Mouse (Mus musculus) stomach, embryonic 16.5 days (tissue): ENCODE measurements at regions not wholly inside any gene's neighbourhood (a gene's known extent, or its start where the extent isn't known, plus 50 kb on each side); places are given as distances from the start of the nearest gene placed in this dataset.
"Not testable (repeated sequence)": the region's sequence is repeated elsewhere in the genome, so short reads cannot be mapped to it uniquely, and the experiment has no call there.

Experiments used
- ATAC-seq: fragments of 200-750 bp; cut with Nextera tagmentation; 2 replicates; pipeline ENCODE4 v1.8.0; 2017; ENCODE audit warnings: moderate number of reproducible peaks, moderate TSS enrichment; ENCODE audit not compliant: insufficient read depth, low FRiP score
- H3K27ac ChIP-seq: fragments of 300-500 bp; sonication (generic); 2 replicates; pipeline ENCODE4 v1.5.1; 2014; ENCODE audit warnings: low read length
- H3K27me3 ChIP-seq: fragments of 300-500 bp; sonication (generic); 2 replicates; pipeline ENCODE4 v1.6.1; 2014; ENCODE audit warnings: low read length, control low read depth, mixed read lengths; ENCODE audit not compliant: control insufficient read depth, insufficient read depth
- H3K36me3 ChIP-seq: fragments of 300-500 bp; sonication (generic); 2 replicates; pipeline ENCODE4 v1.6.1; 2014; ENCODE audit warnings: low read length; ENCODE audit not compliant: control insufficient read depth, insufficient read depth
- H3K4me1 ChIP-seq: fragments of 300-500 bp; sonication (generic); 2 replicates; pipeline ENCODE4 v1.6.1; 2014; ENCODE audit warnings: low read length, control low read depth, mixed read lengths; ENCODE audit not compliant: control insufficient read depth, insufficient read depth
- H3K4me2 ChIP-seq: fragments of 300-500 bp; sonication (generic); 2 replicates; pipeline ENCODE4 v1.6.1; 2014; ENCODE audit warnings: low read depth, low read length, mixed read lengths
- H3K4me3 ChIP-seq: fragments of 300-500 bp; sonication (generic); replicated peaks from 2 replicates; pipeline ENCODE4 v1.5.1; 2014; ENCODE audit warnings: mild to moderate bottlenecking, low read length
- H3K9ac ChIP-seq: fragments of 300-500 bp; sonication (generic); 2 replicates; pipeline ENCODE4 v1.6.1; 2014; ENCODE audit warnings: low read length
- H3K9me3 ChIP-seq: fragments of 300-500 bp; sonication (generic); replicated peaks from 2 replicates; pipeline ENCODE4 v1.6.1; 2016; ENCODE audit warnings: low read length, control low read depth; ENCODE audit not compliant: control insufficient read depth
- WGBS: fragments of 180-500 bp; shearing (Covaris S2); extraction: QIAGEN DNeasy Blood & Tissue Kit; methylation state at CpG from one replicate; pipeline ENCODE4 v1.1.7; 2014; 5-methylcytosine and 5-hydroxymethylcytosine counted together

- not testable (repeated sequence) for H3K4me3 ChIP-seq, H3K9ac ChIP-seq, H3K36me3 ChIP-seq, H3K27me3 ChIP-seq, ATAC-seq, H3K9me3 ChIP-seq, H3K4me1 ChIP-seq, H3K4me2 ChIP-seq, H3K27ac ChIP-seq
- 47% methylated on average over 12 of the region's 12 CpGs for WGBS
Observed at GRCm38 (mm10) chr6:3201507-3201906, 197.9 kb downstream of the Samd9l start.

GRCm38 (mm10) chr6:3201107-3201506, 198.3 kb downstream of the Samd9l start:
- WGBS = 62% methylated on average over 27 of the region's 33 CpGs
- no peak overlapping the region for H3K4me2 ChIP-seq
- ATAC-seq = no peak
- H3K9ac ChIP-seq = no peak overlapping the region
- no peaks in the 10 kb centered on the region for H3K27me3 ChIP-seq
- H3K9me3 ChIP-seq = no peaks in the 10 kb centered on the region
- H3K36me3 ChIP-seq = no peaks in the 10 kb centered on the region
- no peak overlapping the region for H3K4me3 ChIP-seq
- no peaks in the 10 kb centered on the region for H3K4me1 ChIP-seq
- H3K27ac ChIP-seq = no peak overlapping the region

- not testable (repeated sequence) for H3K4me3 ChIP-seq, H3K9me3 ChIP-seq, H3K27ac ChIP-seq, H3K4me1 ChIP-seq, ATAC-seq, H3K4me2 ChIP-seq, H3K9ac ChIP-seq, H3K27me3 ChIP-seq, H3K36me3 ChIP-seq
- 75% methylated on average over 18 of the region's 18 CpGs for WGBS
Observed at GRCm38 (mm10) chr6:3200586-3200985, 198.8 kb downstream of the Samd9l start.

GRCm38 (mm10) chr6:3192424-3192820, 206.9 kb downstream of the Samd9l start:
- H3K27me3 ChIP-seq, H3K27ac ChIP-seq, H3K9me3 ChIP-seq, H3K4me1 ChIP-seq, H3K4me3 ChIP-seq, H3K36me3 ChIP-seq, H3K9ac ChIP-seq, H3K4me2 ChIP-seq: not testable (repeated sequence)
- ATAC-seq = peak; percentile 56; the same call in 1 of the 2 replicates
- WGBS = 68% methylated on average over 1 of the region's 1 CpGs

- 82% methylated on average over 5 of the region's 6 CpGs for WGBS
- not testable (repeated sequence) for H3K4me1 ChIP-seq, H3K4me3 ChIP-seq, H3K9me3 ChIP-seq, H3K36me3 ChIP-seq, H3K27me3 ChIP-seq, H3K27ac ChIP-seq, H3K4me2 ChIP-seq, H3K9ac ChIP-seq
- peak; percentile 64 for ATAC-seq
Observed at GRCm38 (mm10) chr6:3191695-3192423, 207.5 kb downstream of the Samd9l start.

GRCm38 (mm10) chr6:3183819-3184199, 215.6 kb downstream of the Samd9l start:
- no peak overlapping the region for H3K4me2 ChIP-seq
- H3K36me3 ChIP-seq = no peaks in the 10 kb centered on the region
- H3K27ac ChIP-seq = no peak overlapping the region
- no peak for ATAC-seq
- no peaks in the 10 kb centered on the region for H3K4me1 ChIP-seq
- no peak overlapping the region for H3K4me3 ChIP-seq
- WGBS = 31% methylated on average over 5 of the region's 5 CpGs
- peaks cover 5% of the 10 kb centered on the region for H3K9me3 ChIP-seq
- H3K27me3 ChIP-seq = no peaks in the 10 kb centered on the region
- no peak overlapping the region for H3K9ac ChIP-seq

GRCm38 (mm10) chr6:3182889-3183818, 216.2 kb downstream of the Samd9l start:
- no peaks in the 10 kb centered on the region for H3K27me3 ChIP-seq
- H3K9me3 ChIP-seq = peaks cover 5% of the 10 kb centered on the region
- no peak overlapping the region for H3K9ac ChIP-seq
- peak overlapping the region; percentile 11 for H3K4me3 ChIP-seq
- 38% methylated on average over 33 of the region's 33 CpGs for WGBS
- ATAC-seq = peak; percentile 88
- H3K4me1 ChIP-seq = no peaks in the 10 kb centered on the region
- no peak overlapping the region for H3K27ac ChIP-seq
- no peaks in the 10 kb centered on the region for H3K36me3 ChIP-seq
- H3K4me2 ChIP-seq = peak overlapping the region; percentile 41

GRCm38 (mm10) chr6:3182424-3182841, 216.9 kb downstream of the Samd9l start:
- peak overlapping the region; percentile 11 for H3K4me3 ChIP-seq
- peak; percentile 42 for ATAC-seq
- peak overlapping the region; percentile 41 for H3K4me2 ChIP-seq
- H3K27me3 ChIP-seq, H3K27ac ChIP-seq, H3K9ac ChIP-seq, H3K36me3 ChIP-seq, H3K4me1 ChIP-seq, H3K9me3 ChIP-seq: not testable (repeated sequence)
- 34% methylated on average over 17 of the region's 17 CpGs for WGBS

- not testable (repeated sequence) for H3K36me3 ChIP-seq, H3K4me1 ChIP-seq, ATAC-seq, H3K9ac ChIP-seq, H3K9me3 ChIP-seq, H3K4me3 ChIP-seq, H3K4me2 ChIP-seq, H3K27me3 ChIP-seq, H3K27ac ChIP-seq
- WGBS = 75% methylated on average over 7 of the region's 10 CpGs
Observed at GRCm38 (mm10) chr6:3179603-3180348, 219.6 kb downstream of the Samd9l start.
